Mouse (Mus musculus) hindbrain, embryonic 13.5 days (tissue): ENCODE data around the gene Tyw1. TPM values are rescaled to one million over a fixed set of nuclear protein-coding genes. Genes with fewer than 3 reads are reported as not detected.

Experiments used
- ATAC-seq: fragments of 200-750 bp; cut with Nextera tagmentation; 2 replicates; pipeline ENCODE4 v1.8.0; 2017; ENCODE audit warnings: moderate TSS enrichment; ENCODE audit not compliant: low FRiP score
- H3K27ac ChIP-seq: fragments of 300-500 bp; sonication (generic); 2 replicates; pipeline ENCODE4 v1.5.1; 2015; ENCODE audit warnings: inconsistent platforms, mild to moderate bottlenecking, moderate library complexity
- H3K27me3 ChIP-seq: fragments of 300-500 bp; sonication (generic); 2 replicates; pipeline ENCODE4 v1.6.1; 2015; ENCODE audit warnings: mild to moderate bottlenecking, inconsistent platforms
- H3K36me3 ChIP-seq: fragments of 300-500 bp; sonication (generic); 2 replicates; pipeline ENCODE4 v1.6.1; 2015; ENCODE audit warnings: mild to moderate bottlenecking, inconsistent platforms
- H3K4me1 ChIP-seq: fragments of 300-500 bp; sonication (generic); replicated peaks from 2 replicates; pipeline ENCODE4 v1.6.1; 2015; ENCODE audit warnings: inconsistent platforms
- H3K4me2 ChIP-seq: fragments of 300-500 bp; sonication (generic); 2 replicates; pipeline ENCODE4 v1.6.1; 2015; ENCODE audit warnings: inconsistent platforms, mild to moderate bottlenecking, moderate library complexity
- H3K4me3 ChIP-seq: fragments of 300-500 bp; sonication (generic); 2 replicates; pipeline ENCODE4 v1.5.1; 2015; ENCODE audit warnings: mild to moderate bottlenecking, inconsistent platforms
- H3K9ac ChIP-seq: fragments of 300-500 bp; sonication (generic); 2 replicates; pipeline ENCODE4 v1.6.1; 2015; ENCODE audit warnings: mild to moderate bottlenecking, inconsistent platforms
- H3K9me3 ChIP-seq: fragments of 300-500 bp; sonication (generic); 2 replicates; pipeline ENCODE4 v1.6.1; 2016; ENCODE audit warnings: inconsistent platforms
- WGBS: fragments of 180-500 bp; shearing (Covaris S2); methylation state at CpG from one replicate; pipeline ENCODE4 v1.1.7; 2015; 5-methylcytosine and 5-hydroxymethylcytosine counted together
- polyA plus RNA-seq: library from polyadenylated mRNA; unstranded; fragments of >200 nt; fragmentation: Nextera tagmentation; extraction: Ambion mirVana; gene quantifications from 2 replicates; pipeline ENCODE4 v1.2.1, GENCODE M21; 2015

Gene Tyw1
- polyA plus RNA-seq, 1 experiment from 2014 or later = 24.6 TPM

- no peak overlapping the region for H3K4me2 ChIP-seq
- H3K27ac ChIP-seq = no peak overlapping the region
- no peaks in the 10 kb centered on the region for H3K27me3 ChIP-seq
- peaks cover 28% of the 10 kb centered on the region for H3K36me3 ChIP-seq
- no peak overlapping the region for H3K9ac ChIP-seq
- ATAC-seq = no peak
- WGBS = 89% methylated on average over 9 of the region's 9 CpGs
- H3K4me3 ChIP-seq = no peak overlapping the region
- peaks cover 3% of the 10 kb centered on the region; the same call in 1 of the 2 replicates for H3K4me1 ChIP-seq
- no peaks in the 10 kb centered on the region for H3K9me3 ChIP-seq
Observed at GRCm38 (mm10) chr5:130328366-130328765, 72.9 kb downstream of the Tyw1 start.

- Histone ChIP-seq H3K9ac (no peak overlapping the region), H3K4me1 (peaks cover 3% of the 10 kb centered on the region; the same call in 1 of the 2 replicates), H3K9me3 (no peaks in the 10 kb centered on the region), H3K4me2 (no peak overlapping the region), H3K36me3 (peaks cover 21% of the 10 kb centered on the region), H3K4me3 (no peak overlapping the region), H3K27ac (no peak overlapping the region; the same call in 1 of the 2 replicates), H3K27me3 (no peaks in the 10 kb centered on the region)
- WGBS = 87% methylated on average over 2 of the region's 2 CpGs
- ATAC-seq = no peak
Observed at GRCm38 (mm10) chr5:130329889-130330288, 74.5 kb downstream of the Tyw1 start.

GRCm38 (mm10) chr5:130330801-130331200, 75.4 kb downstream of the Tyw1 start:
- no peak for ATAC-seq
- H3K9ac ChIP-seq = no peak overlapping the region

GRCm38 (mm10) chr5:130331206-130331605, 75.8 kb downstream of the Tyw1 start:
- no peak overlapping the region for H3K4me3 ChIP-seq
- H3K9ac ChIP-seq = peak overlapping the region; percentile 39; the same call in 1 of the 2 replicates
- no peak for ATAC-seq
- H3K9me3 ChIP-seq = no peaks in the 10 kb centered on the region
- WGBS = 51% methylated on average over 4 of the region's 4 CpGs
- H3K27ac ChIP-seq = peak overlapping the region; percentile 62
- no peak overlapping the region for H3K4me2 ChIP-seq
- H3K36me3 ChIP-seq = peaks cover 23% of the 10 kb centered on the region
- no peaks in the 10 kb centered on the region for H3K27me3 ChIP-seq
- peaks cover 3% of the 10 kb centered on the region; the same call in 1 of the 2 replicates for H3K4me1 ChIP-seq

More at GRCm38 (mm10) chr5:130330801-130331200, 75.4 kb downstream of the Tyw1 start:
- H3K9me3 ChIP-seq = no peaks in the 10 kb centered on the region
- H3K27me3 ChIP-seq = no peaks in the 10 kb centered on the region
- H3K27ac ChIP-seq = peak overlapping the region; percentile 53
- WGBS = 86% methylated on average over 4 of the region's 4 CpGs
- H3K4me1 ChIP-seq = peaks cover 3% of the 10 kb centered on the region; the same call in 1 of the 2 replicates
- peaks cover 21% of the 10 kb centered on the region for H3K36me3 ChIP-seq
- no peak overlapping the region for H3K4me3 ChIP-seq
- no peak overlapping the region for H3K4me2 ChIP-seq

- ATAC-seq = no peak
- Histone ChIP-seq H3K27ac (no peak overlapping the region), H3K4me1 (peaks cover 3% of the 10 kb centered on the region; the same call in 1 of the 2 replicates), H3K9ac (no peak overlapping the region), H3K4me2 (no peak overlapping the region), H3K27me3 (no peaks in the 10 kb centered on the region), H3K9me3 (no peaks in the 10 kb centered on the region), H3K4me3 (no peak overlapping the region), H3K36me3 (peaks cover 33% of the 10 kb centered on the region)
- 78% methylated on average over 7 of the region's 7 CpGs for WGBS
Observed at GRCm38 (mm10) chr5:130333566-130333965, 78.1 kb downstream of the Tyw1 start.

- Histone ChIP-seq H3K4me3 (no peak overlapping the region), H3K27me3 (no peaks in the 10 kb centered on the region), H3K27ac (no peak overlapping the region), H3K4me1 (peaks cover 3% of the 10 kb centered on the region; the same call in 1 of the 2 replicates), H3K4me2 (no peak overlapping the region), H3K36me3 (peaks cover 30% of the 10 kb centered on the region), H3K9me3 (no peaks in the 10 kb centered on the region), H3K9ac (no peak overlapping the region)
- WGBS = 93% methylated on average over 11 of the region's 11 CpGs
- ATAC-seq = no peak
Observed at GRCm38 (mm10) chr5:130333971-130334370, 78.6 kb downstream of the Tyw1 start.

GRCm38 (mm10) chr5:130335462-130335861, 80.0 kb downstream of the Tyw1 start:
- 99% methylated on average over 4 of the region's 4 CpGs for WGBS
- Histone ChIP-seq H3K4me2 (no peak overlapping the region), H3K9me3 (no peaks in the 10 kb centered on the region), H3K27ac (no peak overlapping the region), H3K9ac (no peak overlapping the region), H3K4me1 (peaks cover 3% of the 10 kb centered on the region; the same call in 1 of the 2 replicates), H3K4me3 (no peak overlapping the region), H3K27me3 (no peaks in the 10 kb centered on the region), H3K36me3 (peaks cover 39% of the 10 kb centered on the region)
- no peak for ATAC-seq

GRCm38 (mm10) chr5:130340656-130341055, 85.2 kb downstream of the Tyw1 start:
- 95% methylated on average over 15 of the region's 15 CpGs for WGBS

GRCm38 (mm10) chr5:130344999-130345398, 89.6 kb downstream of the Tyw1 start:
- H3K4me2 ChIP-seq = no peak overlapping the region
- H3K27ac ChIP-seq = no peak overlapping the region
- H3K9me3 ChIP-seq = peaks cover 9% of the 10 kb centered on the region
- 97% methylated on average over 7 of the region's 7 CpGs for WGBS
- peaks cover 49% of the 10 kb centered on the region for H3K36me3 ChIP-seq
- H3K4me1 ChIP-seq = peaks cover 9% of the 10 kb centered on the region
- no peak for ATAC-seq
- H3K9ac ChIP-seq = no peak overlapping the region
- no peak overlapping the region for H3K4me3 ChIP-seq
- H3K27me3 ChIP-seq = no peaks in the 10 kb centered on the region

More at GRCm38 (mm10) chr5:130340656-130341055, 85.2 kb downstream of the Tyw1 start:
- no peak for ATAC-seq
- Histone ChIP-seq H3K4me2 (no peak overlapping the region), H3K4me3 (no peak overlapping the region), H3K9me3 (no peaks in the 10 kb centered on the region; the same call in 1 of the 2 replicates), H3K27ac (no peak overlapping the region), H3K36me3 (peaks cover 62% of the 10 kb centered on the region), H3K27me3 (no peaks in the 10 kb centered on the region), H3K4me1 (peaks cover 9% of the 10 kb centered on the region), H3K9ac (no peak overlapping the region)

- ATAC-seq = no peak
- Histone ChIP-seq H3K4me3 (no peak overlapping the region), H3K27me3 (no peaks in the 10 kb centered on the region), H3K36me3 (peaks cover 41% of the 10 kb centered on the region), H3K9me3 (peaks cover 9% of the 10 kb centered on the region), H3K4me2 (no peak overlapping the region), H3K27ac (no peak overlapping the region), H3K9ac (no peak overlapping the region), H3K4me1 (peaks cover 9% of the 10 kb centered on the region)
- 93% methylated on average over 2 of the region's 2 CpGs for WGBS
Observed at GRCm38 (mm10) chr5:130345871-130346270, 90.5 kb downstream of the Tyw1 start.

- Histone ChIP-seq H3K4me1 (no peaks in the 10 kb centered on the region), H3K9me3 (no peaks in the 10 kb centered on the region), H3K27me3 (no peaks in the 10 kb centered on the region), H3K9ac (no peak overlapping the region), H3K36me3 (no peaks in the 10 kb centered on the region), H3K4me2 (no peak overlapping the region), H3K27ac (no peak overlapping the region), H3K4me3 (no peak overlapping the region)
- no peak for ATAC-seq
- WGBS = 66% methylated on average over 7 of the region's 7 CpGs
Observed at GRCm38 (mm10) chr5:130355223-130355622, 99.8 kb downstream of the Tyw1 start.

GRCm38 (mm10) chr5:130363111-130363510, 107.7 kb downstream of the Tyw1 start:
- Histone ChIP-seq H3K27ac (no peak overlapping the region), H3K4me1 (no peaks in the 10 kb centered on the region), H3K9me3 (no peaks in the 10 kb centered on the region), H3K4me3 (no peak overlapping the region), H3K27me3 (no peaks in the 10 kb centered on the region), H3K4me2 (no peak overlapping the region), H3K9ac (no peak overlapping the region), H3K36me3 (no peaks in the 10 kb centered on the region)
- no peak for ATAC-seq
- 48% methylated on average over 4 of the region's 4 CpGs for WGBS

- H3K4me1 ChIP-seq = no peaks in the 10 kb centered on the region
- H3K27ac ChIP-seq = no peak overlapping the region
- H3K4me3 ChIP-seq = no peak overlapping the region
- 56% methylated on average over 3 of the region's 3 CpGs for WGBS
- no peaks in the 10 kb centered on the region for H3K9me3 ChIP-seq
- ATAC-seq = no peak
- H3K9ac ChIP-seq = no peak overlapping the region
- no peaks in the 10 kb centered on the region for H3K36me3 ChIP-seq
- no peak overlapping the region for H3K4me2 ChIP-seq
- no peaks in the 10 kb centered on the region for H3K27me3 ChIP-seq
Observed at GRCm38 (mm10) chr5:130363773-130364172, 108.4 kb downstream of the Tyw1 start.
